ENCODE assay signal across 20 mouse cellular contexts in the genomic region with DNA sequence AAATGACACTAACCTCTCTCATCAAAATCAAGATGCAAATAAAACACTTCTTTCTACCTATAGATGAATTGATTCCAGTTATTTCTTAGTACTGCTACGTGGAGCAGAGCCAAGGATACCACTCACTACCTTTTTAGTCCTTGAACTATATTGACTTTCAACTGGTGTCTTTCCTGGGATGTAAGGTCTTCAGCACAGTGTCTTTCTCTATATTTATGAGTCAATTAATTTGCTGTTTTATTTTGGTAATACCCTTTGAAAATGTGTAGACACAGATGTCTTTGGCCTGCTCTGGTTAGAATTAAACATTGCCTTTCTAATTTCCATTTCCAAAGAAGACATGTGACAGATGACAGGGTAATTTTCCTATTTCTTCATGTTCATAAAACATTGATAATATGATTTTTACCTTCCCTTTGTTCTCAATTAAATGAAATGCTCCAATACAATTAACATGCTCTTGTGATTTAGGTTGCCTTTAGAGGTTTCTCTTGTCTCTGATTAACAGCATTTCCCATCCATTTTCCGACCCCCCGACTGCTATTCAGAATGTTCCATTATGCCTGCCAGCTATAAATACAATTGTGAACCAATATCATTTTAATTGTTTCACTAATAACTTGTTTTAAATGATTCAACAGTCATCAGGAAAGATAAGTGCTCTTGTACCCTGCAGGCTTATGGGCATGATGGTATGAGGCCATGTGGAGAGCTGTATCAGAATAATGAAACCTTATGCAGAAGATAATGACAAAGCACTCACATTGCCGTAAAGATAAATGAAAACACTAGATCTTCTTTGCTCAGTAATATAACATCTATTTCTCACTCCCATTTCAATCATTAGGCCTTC.
DNase-seq lines count a peak whose midpoint lies in the region; ATAC-seq and TF ChIP-seq lines count a peak whose summit lies in the region.
"Had no signal": no experiment of that assay in that cellular context is flagged by ENCODE, and none has a peak within 500 bp of the region (broad histone marks: within the 10 kb centered on the region; RNA-seq: fewer than 3 reads in every experiment).

No protein-coding gene starts in this region.

- no peaks in the 10 kb centered on the region for H3K27me3 ChIP-seq in hindbrain, embryonic 11.5 days (ENCODE audit: control insufficient read depth, insufficient read depth, low read length)
- H3K27me3 ChIP-seq in hindbrain, embryonic 10.5 days (ENCODE audit: insufficient read depth, poor library complexity, severe bottlenecking), result no peaks in the 10 kb centered on the region
- peaks cover 8% of the 10 kb centered on the region; the same call in 1 of the 2 replicates for H3K27me3 ChIP-seq in forebrain, embryonic 14.5 days (replicated peaks; ENCODE audit: control insufficient read depth, insufficient read depth, low read length)
- H3K27me3 ChIP-seq in hindbrain, embryonic 15.5 days, result no peaks in the 10 kb centered on the region
- no peaks in the 10 kb centered on the region for H3K27me3 ChIP-seq in neural tube, embryonic 12.5 days (replicated peaks)
- H3K27me3 ChIP-seq in thymus, adult 2 months (ENCODE audit: control insufficient read depth, insufficient read depth, low read length), result no peaks in the 10 kb centered on the region
- H3K27me3 ChIP-seq: embryonic facial prominence, embryonic 15.5 days had no signal

- no peaks in the 10 kb centered on the region for H3K36me3 ChIP-seq in hindbrain, embryonic 11.5 days (ENCODE audit: control insufficient read depth, insufficient read depth, low read length)
- no peaks in the 10 kb centered on the region for H3K36me3 ChIP-seq in hindbrain, embryonic 10.5 days
- no peaks in the 10 kb centered on the region for H3K36me3 ChIP-seq in forebrain, embryonic 14.5 days (ENCODE audit: control insufficient read depth, insufficient read depth, low read length)
- H3K36me3 ChIP-seq in hindbrain, embryonic 15.5 days, result no peaks in the 10 kb centered on the region
- H3K36me3 ChIP-seq in neural tube, embryonic 12.5 days, result no peaks in the 10 kb centered on the region
- H3K36me3 ChIP-seq in thymus, adult 2 months (ENCODE audit: control insufficient read depth, insufficient read depth, low read length), result no peaks in the 10 kb centered on the region
- H3K36me3 ChIP-seq: embryonic facial prominence, embryonic 15.5 days; G1E had no signal

- H3K9me3 ChIP-seq in hindbrain, embryonic 11.5 days (ENCODE audit: control insufficient read depth, low read length), result no peaks in the 10 kb centered on the region
- H3K9me3 ChIP-seq in hindbrain, embryonic 10.5 days, result no peaks in the 10 kb centered on the region
- no peaks in the 10 kb centered on the region for H3K9me3 ChIP-seq in forebrain, embryonic 14.5 days (replicated peaks; ENCODE audit: control insufficient read depth, low read length)
- no peaks in the 10 kb centered on the region for H3K9me3 ChIP-seq in hindbrain, embryonic 15.5 days
- H3K9me3 ChIP-seq in neural tube, embryonic 12.5 days, result no peaks in the 10 kb centered on the region
- H3K9me3 ChIP-seq: embryonic facial prominence, embryonic 15.5 days; G1E had no signal

- peak; percentile 75 for ATAC-seq in hindbrain, embryonic 11.5 days (ENCODE audit: low FRiP score)
- peak; percentile 79 for ATAC-seq in forebrain, embryonic 14.5 days
- ATAC-seq in hindbrain, embryonic 15.5 days (ENCODE audit: low FRiP score, low read depth), result peak; percentile 88
- ATAC-seq in neural tube, embryonic 12.5 days (ENCODE audit: low FRiP score, low read depth), result peak; percentile 91
- ATAC-seq: activated CD4-positive, CD25-positive, alpha-beta regulatory T cell, adult 4 months; liver, postnatal 0 days had no signal

- no peak for DNase-seq in hindbrain, embryonic 11.5 days (ENCODE audit: low spot score)
- no peak for DNase-seq in hindbrain, embryonic 10.5 days (ENCODE audit: low spot score)
- no peak for DNase-seq in forebrain, embryonic 14.5 days (ENCODE audit: low spot score)
- DNase-seq in thymus, adult 2 months, result no peak
- DNase-seq in left cerebral cortex, postnatal 10 days (ENCODE audit: extremely low spot score in 1 of 2, low spot score in 2 of 2), result no peak
- no peak for DNase-seq in cerebellum, postnatal 4 days (ENCODE audit: low spot score in 2 of 2)
- DNase-seq: adrenal gland, postnatal 10 days; cerebellum, adult 9-11 months; kidney, adult 2 months; kidney, postnatal 10 days; left cerebral cortex, postnatal 4 days; liver; liver, postnatal 0 days; lung, postnatal 36 days had no signal

- intact Hi-C loops in left cerebral cortex, postnatal 10 days (cut with DNase I), result no loop called here

- no peak overlapping the region for H3K27ac ChIP-seq in hindbrain, embryonic 11.5 days (ENCODE audit: low read depth, low read length)
- H3K27ac ChIP-seq in hindbrain, embryonic 10.5 days, result no peak overlapping the region
- H3K27ac ChIP-seq in forebrain, embryonic 14.5 days (ENCODE audit: low read depth, low read length), result peak overlapping the region; percentile 17; the same call in 1 of the 2 replicates
- no peak overlapping the region for H3K27ac ChIP-seq in hindbrain, embryonic 15.5 days (replicated peaks)
- no peak overlapping the region for H3K27ac ChIP-seq in neural tube, embryonic 12.5 days
- no peak overlapping the region for H3K27ac ChIP-seq in thymus, adult 2 months (ENCODE audit: control insufficient read depth, insufficient read depth, low read length)
- H3K27ac ChIP-seq: embryonic facial prominence, embryonic 15.5 days; layer of hippocampus, adult 2 months had no signal

- H3K4me1 ChIP-seq in hindbrain, embryonic 11.5 days (replicated peaks; ENCODE audit: control insufficient read depth, insufficient read depth, low read length), result no peaks in the 10 kb centered on the region
- H3K4me1 ChIP-seq in hindbrain, embryonic 10.5 days (replicated peaks), result no peaks in the 10 kb centered on the region
- H3K4me1 ChIP-seq in forebrain, embryonic 14.5 days (ENCODE audit: control insufficient read depth, insufficient read depth, low read length), result peaks cover 11% of the 10 kb centered on the region; the same call in 1 of the 2 replicates
- peaks cover 3% of the 10 kb centered on the region; the same call in 1 of the 2 replicates for H3K4me1 ChIP-seq in hindbrain, embryonic 15.5 days (replicated peaks)
- H3K4me1 ChIP-seq in neural tube, embryonic 12.5 days, result no peaks in the 10 kb centered on the region
- H3K4me1 ChIP-seq in thymus, adult 2 months (replicated peaks; ENCODE audit: control insufficient read depth, insufficient read depth, low read length), result no peaks in the 10 kb centered on the region
- H3K4me1 ChIP-seq: embryonic facial prominence, embryonic 15.5 days had no signal

- no peak overlapping the region for H3K4me2 ChIP-seq in hindbrain, embryonic 11.5 days (replicated peaks; ENCODE audit: low read depth, low read length)
- no peak overlapping the region for H3K4me2 ChIP-seq in forebrain, embryonic 14.5 days (ENCODE audit: low read length)
- no peak overlapping the region for H3K4me2 ChIP-seq in hindbrain, embryonic 15.5 days
- no peak overlapping the region for H3K4me2 ChIP-seq in neural tube, embryonic 12.5 days (replicated peaks)
- H3K4me2 ChIP-seq: embryonic facial prominence, embryonic 15.5 days had no signal

- H3K4me3 ChIP-seq in hindbrain, embryonic 11.5 days (ENCODE audit: low read depth, low read length), result no peak overlapping the region
- no peak overlapping the region for H3K4me3 ChIP-seq in hindbrain, embryonic 10.5 days
- H3K4me3 ChIP-seq in forebrain, embryonic 14.5 days (ENCODE audit: low read depth, low read length), result no peak overlapping the region
- H3K4me3 ChIP-seq in hindbrain, embryonic 15.5 days, result no peak overlapping the region
- H3K4me3 ChIP-seq in neural tube, embryonic 12.5 days, result no peak overlapping the region
- H3K4me3 ChIP-seq in thymus, adult 2 months (ENCODE audit: control insufficient read depth, insufficient read depth, low read length), result no peak overlapping the region
- H3K4me3 ChIP-seq: embryonic facial prominence, embryonic 15.5 days; layer of hippocampus, adult 2 months had no signal

- no peak for TF ChIP-seq POLR2A in thymus, adult 2 months (IDR thresholded peaks at IDR 0.05; ENCODE audit: control insufficient read depth, extremely low read depth, insufficient read depth, low read length, poor library complexity)

- WGBS in hindbrain, embryonic 11.5 days, result 74% methylated on average over 4 of the region's 4 CpGs
- 87% methylated on average over 4 of the region's 4 CpGs for WGBS in hindbrain, embryonic 10.5 days
- 38% methylated on average over 4 of the region's 4 CpGs for WGBS in forebrain, embryonic 14.5 days
- WGBS in hindbrain, embryonic 15.5 days, result 56% methylated on average over 4 of the region's 4 CpGs
- 48% methylated on average over 4 of the region's 4 CpGs for WGBS in neural tube, embryonic 12.5 days
- 76% methylated on average over 4 of the region's 4 CpGs for WGBS in thymus, adult 2 months

- no peak overlapping the region for H3K9ac ChIP-seq in hindbrain, embryonic 11.5 days (ENCODE audit: low read depth, low read length)
- H3K9ac ChIP-seq in forebrain, embryonic 14.5 days (ENCODE audit: low read length), result no peak overlapping the region
- H3K9ac ChIP-seq in hindbrain, embryonic 15.5 days, result no peak overlapping the region
- no peak overlapping the region for H3K9ac ChIP-seq in neural tube, embryonic 12.5 days
- H3K9ac ChIP-seq: embryonic facial prominence, embryonic 15.5 days; liver, postnatal 0 days had no signal

- no peak for TF ChIP-seq CTCF in thymus, adult 2 months (IDR thresholded peaks at IDR 0.05; ENCODE audit: borderline replicate concordance, control insufficient read depth, extremely low read depth, insufficient read depth, low read length, poor library complexity)
